Mouse (Mus musculus): Measurements from ENCODE around the gene Gm1553.

Gene Gm1553

GRCm38 (mm10) chr10:82492518-82492917 lies at the start of gene Gm1553:
Gene Gm1553, minus strand, starts transcription at chr10:82492618.
- DNase-seq (ENCODE audit: low spot score) = no peak

All from testis, postnatal 10 days (tissue).